29 mouse cellular contexts compared by ENCODE assay signal in the genomic region with DNA sequence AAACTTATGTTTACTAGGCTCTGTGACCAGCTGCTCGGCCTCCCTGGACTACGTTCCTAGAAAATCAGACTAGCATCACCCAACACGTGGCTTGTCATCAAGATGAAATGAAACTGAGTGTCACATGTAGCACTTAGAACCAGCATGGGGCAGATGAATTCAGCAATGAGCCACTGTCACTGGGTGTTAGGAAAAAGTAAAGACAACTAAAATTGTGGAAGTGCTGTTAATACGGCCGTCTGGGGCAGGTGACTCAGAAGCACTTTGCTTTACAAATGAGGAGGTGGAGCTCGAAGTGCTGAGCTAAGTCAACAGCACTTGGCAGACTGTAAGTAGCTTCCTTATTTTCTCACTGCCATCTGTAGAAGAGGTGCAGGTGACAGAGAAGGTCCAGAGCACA.
DNase-seq lines count a peak whose midpoint lies in the region; ATAC-seq and TF ChIP-seq lines count a peak whose summit lies in the region.
"Had no signal": no experiment of that assay in that cellular context is flagged by ENCODE, and none has a peak within 500 bp of the region (broad histone marks: within the 10 kb centered on the region; RNA-seq: fewer than 3 reads in every experiment).

No protein-coding gene starts in this region.

- peak overlapping the region; percentile 26 for H3K27ac ChIP-seq in bone marrow macrophage, adult 2 months (ENCODE audit: insufficient read depth, low read depth, low read length)
- H3K27ac ChIP-seq in forebrain, embryonic 12.5 days, result no peak overlapping the region
- H3K27ac ChIP-seq: embryonic facial prominence, embryonic 13.5 days; hindbrain, postnatal 0 days; limb, embryonic 15.5 days; midbrain, embryonic 12.5 days; stomach, embryonic 15.5 days had no signal

- no peak for TF ChIP-seq CTCF in bone marrow macrophage, adult 2 months (IDR thresholded peaks at IDR 0.05; ENCODE audit: low read depth, low read length)

- peaks cover 14% of the 10 kb centered on the region for H3K4me1 ChIP-seq in bone marrow macrophage, adult 2 months (ENCODE audit: control insufficient read depth, insufficient read depth, low read length)
- no peaks in the 10 kb centered on the region for H3K4me1 ChIP-seq in forebrain, embryonic 12.5 days
- H3K4me1 ChIP-seq: embryonic facial prominence, embryonic 13.5 days; heart, embryonic 12.5 days; limb, embryonic 15.5 days; midbrain, embryonic 12.5 days; stomach, embryonic 15.5 days had no signal

- intact Hi-C loops in heart, postnatal 25 days (cut with DNase I), result loop anchor here (5.0 kb wide), 1 partner anchor 837 kb away; no protein-coding TSS in a partner anchor

- TF ChIP-seq POLR2A in bone marrow macrophage, adult 2 months (IDR thresholded peaks at IDR 0.05; ENCODE audit: borderline replicate concordance, low read depth, low read length), result no peak

- no peak overlapping the region for H3K4me3 ChIP-seq in bone marrow macrophage, adult 2 months (ENCODE audit: insufficient read depth, low read length)
- no peak overlapping the region for H3K4me3 ChIP-seq in forebrain, embryonic 12.5 days (replicated peaks)
- H3K4me3 ChIP-seq: embryonic facial prominence, embryonic 13.5 days; erythroblast, embryonic 14.5 days; heart, embryonic 12.5 days; limb, embryonic 15.5 days; midbrain, embryonic 12.5 days; stomach, embryonic 15.5 days had no signal

- 89% methylated on average over 6 of the region's 6 CpGs for WGBS in forebrain, embryonic 12.5 days

- peak; percentile 7 for DNase-seq in lung, postnatal 25 days (ENCODE audit: low spot score)
- no peak for DNase-seq in lung, adult 18-20 months
- no peak for DNase-seq in heart, postnatal 25 days (ENCODE audit: low spot score)
- no peak for DNase-seq in spleen, postnatal 14 days (ENCODE audit: low spot score in 2 of 2)
- DNase-seq: adrenal gland, postnatal 14 days; cerebellum, adult 18-20 months; cerebellum, postnatal 25 days; embryo, embryonic 11 days; gastrocnemius, postnatal 14 days; heart, adult 18-20 months; heart, postnatal 10 days; kidney, adult 9 months; kidney, postnatal 14 days; left cerebral cortex, postnatal 4 days; right cerebral cortex, postnatal 25 days; spleen, adult 18-20 months; thymus, adult 18-20 months had no signal

- H3K36me3 ChIP-seq in forebrain, embryonic 12.5 days (replicated peaks), result no peaks in the 10 kb centered on the region
- H3K36me3 ChIP-seq: embryonic facial prominence, embryonic 13.5 days; heart, embryonic 12.5 days; limb, embryonic 15.5 days; midbrain, embryonic 12.5 days; stomach, embryonic 15.5 days had no signal

- H3K4me2 ChIP-seq in forebrain, embryonic 12.5 days, result no peak overlapping the region
- H3K4me2 ChIP-seq: embryonic facial prominence, embryonic 13.5 days; heart, embryonic 12.5 days; limb, embryonic 15.5 days; midbrain, embryonic 12.5 days; stomach, embryonic 15.5 days had no signal

- no peaks in the 10 kb centered on the region for H3K27me3 ChIP-seq in forebrain, embryonic 12.5 days
- H3K27me3 ChIP-seq: embryonic facial prominence, embryonic 13.5 days; heart, embryonic 12.5 days; limb, embryonic 15.5 days; midbrain, embryonic 12.5 days; stomach, embryonic 15.5 days had no signal

- ATAC-seq in megakaryocyte progenitor cell, adult 5-6 weeks (replicated peaks; ENCODE audit: poor library complexity), result peak; percentile 69
- ATAC-seq in forebrain, embryonic 12.5 days (ENCODE audit: low FRiP score), result no peak
- ATAC-seq: forebrain, embryonic 14.5 days; hindbrain, postnatal 0 days; intestine, embryonic 16.5 days had no signal

- no peaks in the 10 kb centered on the region for H3K9me3 ChIP-seq in forebrain, embryonic 12.5 days
- H3K9me3 ChIP-seq: embryonic facial prominence, embryonic 13.5 days; heart, embryonic 12.5 days; limb, embryonic 15.5 days; midbrain, embryonic 12.5 days; stomach, embryonic 15.5 days had no signal

- no peak overlapping the region for H3K9ac ChIP-seq in forebrain, embryonic 12.5 days
- H3K9ac ChIP-seq: embryonic facial prominence, embryonic 13.5 days; heart, embryonic 12.5 days; limb, embryonic 15.5 days; midbrain, embryonic 12.5 days; stomach, embryonic 15.5 days had no signal
